Mouse (Mus musculus): ENCODE data around the gene Bcam. TPM values are rescaled to one million over a fixed set of nuclear protein-coding genes. Genes with fewer than 3 reads are reported as not detected.
A peak's percentile ranks its signal among the peaks of the same experiment; 100 is the strongest.

Bcam gene
- total and polyA plus RNA-seq, 3 experiments, result 2.6 to 8.1 TPM; not detected in 1

DNA sequence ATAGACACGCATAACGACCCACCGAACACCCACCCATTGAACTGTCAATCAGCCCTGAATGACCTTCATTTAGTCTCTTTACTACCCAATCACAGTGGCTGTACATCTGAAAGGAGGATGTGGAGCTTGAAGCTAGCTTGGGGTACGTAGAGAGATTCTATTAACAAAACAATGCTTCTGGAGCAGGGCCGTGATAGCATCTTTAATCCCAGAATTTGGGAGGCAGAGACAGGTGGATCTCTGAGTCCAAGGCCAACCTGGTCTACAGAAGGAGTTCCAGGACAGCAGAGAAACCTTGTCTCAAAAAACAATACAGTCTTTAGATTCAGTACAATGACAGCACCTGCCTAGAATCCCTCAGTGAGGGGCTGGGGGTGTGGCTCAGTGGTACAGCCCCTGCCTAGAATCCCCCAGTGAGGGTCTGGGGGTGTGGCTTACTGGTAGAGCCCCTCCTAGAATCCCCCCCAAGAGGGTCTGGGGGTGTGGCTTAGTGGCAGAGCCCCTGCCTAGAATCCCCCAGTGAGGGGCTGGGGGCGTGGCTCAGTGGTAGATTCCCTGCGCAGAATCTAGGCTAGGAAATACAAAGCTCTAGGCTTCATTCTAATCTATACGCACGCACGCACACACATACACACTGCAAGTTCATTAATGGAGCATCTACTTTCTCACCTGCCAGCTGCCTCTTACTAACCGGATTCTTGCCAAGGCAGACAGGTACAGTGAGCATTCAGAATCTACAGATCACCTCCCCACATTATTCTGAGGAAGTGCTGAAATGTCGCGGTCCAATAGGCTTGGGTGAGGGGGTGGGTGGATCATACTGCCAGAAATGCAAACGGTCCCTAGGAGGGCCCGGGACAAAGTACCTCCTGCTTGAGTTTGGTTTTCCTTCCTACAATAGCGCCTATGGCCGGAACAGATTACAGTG lies 44.7 kb upstream of the Bcam start:
- Histone ChIP-seq H3K36me3 (ENCODE audit: control insufficient read depth in 1 of 2, insufficient read depth in 2 of 2, low read length in 2 of 2) (peaks cover 0 to 14% of the 10 kb centered on the region in 2 experiments; a peak in 2 of 4 replicates), H3K4me1 (ENCODE audit: control insufficient read depth in 1 of 2, insufficient read depth in 2 of 2, low read length in 2 of 2) (peaks cover 20 to 28% of the 10 kb centered on the region in 2 experiments), H3K9ac (ENCODE audit: control insufficient read depth, low read depth, low read length, poor library complexity, severe bottlenecking) (peak overlapping the region; percentile 42)

DNA sequence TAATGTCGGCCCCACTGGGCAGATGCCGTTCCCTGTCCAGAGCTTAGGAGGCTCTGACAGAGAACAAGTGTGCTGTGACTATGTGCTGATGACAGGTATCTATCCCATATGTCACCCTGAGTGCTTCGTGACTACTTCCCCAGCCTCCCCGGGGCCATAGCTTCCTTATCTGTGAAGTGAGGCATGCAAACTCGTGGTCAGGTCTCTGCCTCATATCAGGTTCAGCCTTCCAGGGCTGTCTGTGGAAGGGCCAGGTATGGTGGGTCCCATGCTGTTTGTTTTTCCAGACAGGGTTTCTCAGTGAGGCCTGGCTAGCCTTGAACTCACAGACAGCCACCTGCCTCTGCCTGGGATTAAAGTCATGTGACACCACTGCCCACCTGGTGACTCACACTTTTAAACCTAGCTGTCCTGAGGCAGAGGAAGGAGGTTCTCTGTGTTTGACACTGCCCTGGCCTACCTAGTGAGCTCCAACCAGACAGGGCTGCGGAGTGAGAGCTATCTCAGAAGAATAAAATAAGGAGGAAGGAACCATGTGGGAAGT lies 42.8 kb upstream of the Bcam start:
- no peak overlapping the region for H3K4me3 ChIP-seq (ENCODE audit: control insufficient read depth in 1 of 2, insufficient read depth in 1 of 2, low read depth in 2 of 2, low read length in 2 of 2)
- H3K36me3 ChIP-seq (ENCODE audit: control insufficient read depth in 1 of 2, insufficient read depth in 2 of 2, low read length in 2 of 2), result peaks cover 0 to 14% of the 10 kb centered on the region in 2 experiments; a peak in 2 of 4 replicates
- H3K27me3 ChIP-seq (ENCODE audit: control insufficient read depth in 1 of 2, insufficient read depth in 2 of 2, low read length in 2 of 2), result no peaks in the 10 kb centered on the region
- peak; percentile 83 for DNase-seq (ENCODE audit: low read depth, low spot score)
- no peak overlapping the region for H3K9ac ChIP-seq (ENCODE audit: control insufficient read depth, low read depth, low read length, poor library complexity, severe bottlenecking)
- peaks cover 20 to 28% of the 10 kb centered on the region in 2 experiments for H3K4me1 ChIP-seq (ENCODE audit: control insufficient read depth in 1 of 2, insufficient read depth in 2 of 2, low read length in 2 of 2)
- no peaks in the 10 kb centered on the region for H3K79me2 ChIP-seq (ENCODE audit: control insufficient read depth, insufficient read depth, low read length, poor library complexity)
- peak overlapping the region; percentile 41 for H3K27ac ChIP-seq (ENCODE audit: control insufficient read depth, low read depth, low read length)
- no peaks in the 10 kb centered on the region for H3K9me3 ChIP-seq (replicated peaks; ENCODE audit: insufficient read depth, low read length)
- TF ChIP-seq MXI1 (IDR thresholded peaks at IDR 0.05; ENCODE audit: low read depth, low read length) (peak; percentile 80), HCFC1 (IDR thresholded peaks at IDR 0.05; ENCODE audit: low read depth, low read length) (0 out of 2 replicates have a peak, but pooled peaks have one; percentile 27), USF2 (IDR thresholded peaks at IDR 0.05; ENCODE audit: borderline replicate concordance in 1 of 2, insufficient read depth in 1 of 2, low read depth in 1 of 2, low read length in 2 of 2) (peak in 1 of 2 experiments; percentile 20; a peak in 1 of 4 replicates), MAFK (IDR thresholded peaks at IDR 0.05; ENCODE audit: borderline replicate concordance, low read depth, low read length) (0 out of 2 replicates have a peak, but pooled peaks have one; percentile 5), RAD21 (IDR thresholded peaks at IDR 0.05; ENCODE audit: low read depth, low read length) (no peak), ELF1 (IDR thresholded peaks at IDR 0.05; ENCODE audit: low read depth, low read length) (0 out of 2 replicates have a peak, but pooled peaks have one; percentile 6), E2F4 (IDR thresholded peaks at IDR 0.05; ENCODE audit: borderline replicate concordance, low read depth, low read length) (no peak), POLR2AphosphoS5 (IDR thresholded peaks at IDR 0.05; ENCODE audit: borderline replicate concordance, low read depth, low read length) (no peak), GATA1 (IDR thresholded peaks at IDR 0.05; ENCODE audit: low read depth, low read length) (peak; percentile 83), USF1 (IDR thresholded peaks at IDR 0.05; ENCODE audit: low read depth, low read length) (peak; percentile 77; the same call in 1 of the 2 replicates), ZNF384 (IDR thresholded peaks at IDR 0.05; ENCODE audit: low read depth, low read length) (no peak), ETS1 (IDR thresholded peaks at IDR 0.05; ENCODE audit: low read depth, low read length) (peak; percentile 77), MAX (IDR thresholded peaks at IDR 0.05; ENCODE audit: low read length) (peak; percentile 78), ZKSCAN1 (IDR thresholded peaks at IDR 0.05; ENCODE audit: low read depth, low read length) (no peak), SMC3 (IDR thresholded peaks at IDR 0.05; ENCODE audit: low read depth, low read length) (no peak), ZMIZ1 (IDR thresholded peaks at IDR 0.05; ENCODE audit: low read depth, low read length) (0 out of 2 replicates have a peak, but pooled peaks have one; percentile 2), TBP (IDR thresholded peaks at IDR 0.05; ENCODE audit: low read depth, low read length) (0 out of 2 replicates have a peak, but pooled peaks have one; percentile 32), CHD2 (IDR thresholded peaks at IDR 0.05; ENCODE audit: low read length) (no peak), MYC (IDR thresholded peaks at IDR 0.05; ENCODE audit: low read depth, low read length) (peak; percentile 88), ZC3H11A (IDR thresholded peaks at IDR 0.05; ENCODE audit: low read depth, low read length) (no peak), EP300 (IDR thresholded peaks at IDR 0.05; ENCODE audit: low read depth in 1 of 2, low read length in 2 of 2) (peak; percentile 75 to 78), POLR2A (IDR thresholded peaks at IDR 0.05; ENCODE audit: control insufficient read depth in 1 of 2, insufficient read depth in 1 of 2, low read depth in 1 of 2, low read length in 2 of 2, poor library complexity in 1 of 2) (peak in 1 of 2 experiments; percentile 16; a peak in 1 of 4 replicates), NELFE (IDR thresholded peaks at IDR 0.05; ENCODE audit: low read depth, low read length) (0 out of 2 replicates have a peak, but pooled peaks have one; percentile 28)

More for the DNA sequence above, 44.7 kb upstream of the Bcam start:
- Histone ChIP-seq H3K4me3 (ENCODE audit: control insufficient read depth in 1 of 2, insufficient read depth in 1 of 2, low read depth in 2 of 2, low read length in 2 of 2) (peak overlapping the region; percentile 49 to 78), H3K9me3 (replicated peaks; ENCODE audit: insufficient read depth, low read length) (no peaks in the 10 kb centered on the region), H3K27ac (ENCODE audit: control insufficient read depth, low read depth, low read length) (peak overlapping the region; percentile 61), H3K27me3 (ENCODE audit: control insufficient read depth in 1 of 2, insufficient read depth in 2 of 2, low read length in 2 of 2) (no peaks in the 10 kb centered on the region), H3K79me2 (ENCODE audit: control insufficient read depth, insufficient read depth, low read length, poor library complexity) (no peaks in the 10 kb centered on the region)
- TF ChIP-seq CTCF (IDR thresholded peaks at IDR 0.05 in 2 of 3, conservative IDR thresholded peaks at IDR 0.05 in 1 of 3; ENCODE audit: control insufficient read depth in 1 of 3, insufficient read depth in 1 of 3, low read depth in 2 of 3, low read length in 3 of 3, poor library complexity in 1 of 3, severe bottlenecking in 1 of 3) (no peak), JUND (IDR thresholded peaks at IDR 0.05; ENCODE audit: low read depth, low read length) (no peak), ELF1 (IDR thresholded peaks at IDR 0.05; ENCODE audit: low read depth, low read length) (no peak), HCFC1 (IDR thresholded peaks at IDR 0.05; ENCODE audit: low read depth, low read length) (no peak), E2F4 (IDR thresholded peaks at IDR 0.05; ENCODE audit: borderline replicate concordance, low read depth, low read length) (no peak), USF2 (IDR thresholded peaks at IDR 0.05; ENCODE audit: borderline replicate concordance in 1 of 2, insufficient read depth in 1 of 2, low read depth in 1 of 2, low read length in 2 of 2) (no peak), MXI1 (IDR thresholded peaks at IDR 0.05; ENCODE audit: low read depth, low read length) (0 out of 2 replicates have a peak, but pooled peaks have one; percentile 13), ZKSCAN1 (IDR thresholded peaks at IDR 0.05; ENCODE audit: low read depth, low read length) (no peak), NRF1 (IDR thresholded peaks at IDR 0.05; ENCODE audit: insufficient read depth, low read depth, low read length, poor library complexity, severe bottlenecking) (peak; percentile 11; the same call in 1 of the 2 replicates), RAD21 (IDR thresholded peaks at IDR 0.05; ENCODE audit: low read depth, low read length) (no peak), POLR2AphosphoS5 (IDR thresholded peaks at IDR 0.05; ENCODE audit: borderline replicate concordance, low read depth, low read length) (no peak), TAL1 (IDR thresholded peaks at IDR 0.05; ENCODE audit: low read length) (no peak)
- no peak for DNase-seq (ENCODE audit: low read depth, low spot score)
